Mouse (Mus musculus): ENCODE results near the gene Col4a5. TPM values are rescaled to one million over a fixed set of nuclear protein-coding genes. Genes with fewer than 3 reads are reported as not detected.

Col4a5 gene
- polyA plus RNA-seq (2012; rRNA removed): 9.7 and 11.6 TPM in 2 replicates

GRCm38 (mm10) chrX:141475110-141475509 is at the start of gene Col4a5:
Col4a5 (plus strand) TSS chrX:141475385.

GRCm38 (mm10) chrX:141473470-141474302 is 1.5 kb upstream of the Col4a5 start, which contains the start of gene Col4a6:
Col4a6 (minus strand) TSS chrX:141474076.

GRCm38 (mm10) chrX:141724937-141725918 is 250.0 kb downstream of the Col4a5 start, which contains the start of gene Irs4:
Irs4 (minus strand) TSS chrX:141725263.

Other genes with a start within 250 kb of the Col4a5 start
- gene Col4a6, start 1.3 kb upstream of the Col4a5 start, polyA plus RNA-seq (2012; rRNA removed): 3.4 TPM in 2 replicates
- gene Irs4, start 249.9 kb downstream of the Col4a5 start, polyA plus RNA-seq (2012; rRNA removed): 1.7 and 2.1 TPM in 2 replicates

All from central nervous system, embryonic 14 days (tissue).